Mouse (Mus musculus): ENCODE data around the gene Adssl1. TPM values are rescaled to one million over a fixed set of nuclear protein-coding genes. Genes with fewer than 3 reads are reported as not detected.

The Adssl1 gene
- polyA plus RNA-seq, 1 experiment from 2014 or later = 13.4 TPM

GRCm38 (mm10) chr12:112618981-112619685 is 712 bp upstream of the Adssl1 start:
- H3K27me3 ChIP-seq (ENCODE audit: insufficient read depth, low read length) = no peaks in the 10 kb centered on the region
- ATAC-seq (replicated peaks; ENCODE audit: low FRiP score, low read depth) (peak; percentile 34; the same call in 1 of the 2 replicates), DNase-seq (ENCODE audit: low spot score) (no peak)
- 21% methylated on average over 13 of the region's 13 CpGs for WGBS
- no peak for TF ChIP-seq CTCF (IDR thresholded peaks at IDR 0.05; ENCODE audit: low read depth)
- H3K36me3 ChIP-seq (ENCODE audit: insufficient read depth, low read length) = no peaks in the 10 kb centered on the region
- no peaks in the 10 kb centered on the region for H3K9me3 ChIP-seq (replicated peaks; ENCODE audit: low read length)
- H3K27ac ChIP-seq = peak overlapping the region; percentile 36; the same call in 1 of the 2 replicates
- peak overlapping the region; percentile 96 for H3K4me2 ChIP-seq (ENCODE audit: low read length)
- H3K4me3 ChIP-seq (replicated peaks; ENCODE audit: low read depth, low read length) = peak overlapping the region; percentile 45
- H3K4me1 ChIP-seq (replicated peaks; ENCODE audit: insufficient read depth, low read length) = peaks cover 25% of the 10 kb centered on the region
- peak overlapping the region; percentile 67; the same call in 1 of the 2 replicates for H3K9ac ChIP-seq (ENCODE audit: low read depth, low read length)

- Histone ChIP-seq H3K9me3 (replicated peaks; ENCODE audit: low read length) (no peaks in the 10 kb centered on the region), H3K27me3 (ENCODE audit: insufficient read depth, low read length) (no peaks in the 10 kb centered on the region), H3K4me2 (ENCODE audit: low read length) (peak overlapping the region; percentile 96), H3K27ac (peak overlapping the region; percentile 54; the same call in 1 of the 2 replicates), H3K9ac (ENCODE audit: low read depth, low read length) (peak overlapping the region; percentile 67), H3K36me3 (ENCODE audit: insufficient read depth, low read length) (no peaks in the 10 kb centered on the region), H3K4me1 (replicated peaks; ENCODE audit: insufficient read depth, low read length) (peaks cover 25% of the 10 kb centered on the region), H3K4me3 (replicated peaks; ENCODE audit: low read depth, low read length) (peak overlapping the region; percentile 45)
- DNase-seq (ENCODE audit: low spot score) (no peak), ATAC-seq (replicated peaks; ENCODE audit: low FRiP score, low read depth) (peak; percentile 1; the same call in 1 of the 2 replicates)
- TF ChIP-seq CTCF (IDR thresholded peaks at IDR 0.05; ENCODE audit: low read depth) = no peak
- 17% methylated on average over 16 of the region's 16 CpGs for WGBS
These were observed 663 bp downstream of the Adssl1 start for GRCm38 (mm10) chr12:112620354-112621061.

GRCm38 (mm10) chr12:112621900-112622299 is 2.1 kb downstream of the Adssl1 start:
- no peak for TF ChIP-seq CTCF (IDR thresholded peaks at IDR 0.05; ENCODE audit: low read depth)
- Histone ChIP-seq H3K27ac (no peak overlapping the region), H3K27me3 (ENCODE audit: insufficient read depth, low read length) (no peaks in the 10 kb centered on the region), H3K4me1 (replicated peaks; ENCODE audit: insufficient read depth, low read length) (peaks cover 25% of the 10 kb centered on the region), H3K9ac (ENCODE audit: low read depth, low read length) (no peak overlapping the region), H3K36me3 (ENCODE audit: insufficient read depth, low read length) (no peaks in the 10 kb centered on the region), H3K4me2 (ENCODE audit: low read length) (no peak overlapping the region), H3K4me3 (replicated peaks; ENCODE audit: low read depth, low read length) (no peak overlapping the region), H3K9me3 (replicated peaks; ENCODE audit: low read length) (no peaks in the 10 kb centered on the region)
- 78% methylated on average over 3 of the region's 3 CpGs for whole genome bisulfite sequencing
- no peak for ATAC-seq (replicated peaks; ENCODE audit: low FRiP score, low read depth)
- no peak for DNase-seq (ENCODE audit: low spot score)

DNA sequence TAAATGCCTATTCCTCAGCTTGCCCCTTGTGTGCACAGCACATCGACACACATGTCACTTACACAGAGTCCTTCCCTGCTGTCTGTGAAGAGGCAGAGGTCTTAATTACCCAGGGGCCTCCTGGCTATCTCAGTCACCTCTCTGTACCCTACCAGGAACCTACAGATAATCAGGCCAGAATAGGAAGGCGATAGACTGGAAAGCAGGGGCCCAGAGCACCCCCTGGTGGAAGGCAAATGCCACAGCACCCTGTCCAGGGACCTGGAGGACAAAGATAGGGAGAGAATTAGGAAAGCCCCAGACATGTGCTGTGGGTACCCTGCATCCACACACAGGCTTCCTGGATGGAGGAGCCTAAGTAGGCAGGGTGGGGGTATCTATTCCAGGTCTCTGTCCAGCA is 3.9 kb downstream of the Adssl1 start:
- DNase-seq (ENCODE audit: low spot score) (peak; percentile 78), ATAC-seq (replicated peaks; ENCODE audit: low FRiP score, low read depth) (no peak)
- Histone ChIP-seq H3K27ac (no peak overlapping the region), H3K27me3 (ENCODE audit: insufficient read depth, low read length) (no peaks in the 10 kb centered on the region), H3K4me3 (replicated peaks; ENCODE audit: low read depth, low read length) (no peak overlapping the region), H3K4me1 (replicated peaks; ENCODE audit: insufficient read depth, low read length) (peaks cover 21% of the 10 kb centered on the region; the same call in 1 of the 2 replicates), H3K4me2 (ENCODE audit: low read length) (no peak overlapping the region), H3K9me3 (replicated peaks; ENCODE audit: low read length) (no peaks in the 10 kb centered on the region), H3K36me3 (ENCODE audit: insufficient read depth, low read length) (no peaks in the 10 kb centered on the region), H3K9ac (ENCODE audit: low read depth, low read length) (no peak overlapping the region)
- WGBS = 23% methylated on average over 2 of the region's 2 CpGs
- peak; percentile 94 for TF ChIP-seq CTCF (IDR thresholded peaks at IDR 0.05; ENCODE audit: low read depth)

GRCm38 (mm10) chr12:112625700-112626099 is 5.9 kb downstream of the Adssl1 start:
- Histone ChIP-seq H3K27ac (no peak overlapping the region), H3K27me3 (ENCODE audit: insufficient read depth, low read length) (no peaks in the 10 kb centered on the region), H3K9me3 (replicated peaks; ENCODE audit: low read length) (no peaks in the 10 kb centered on the region), H3K36me3 (ENCODE audit: insufficient read depth, low read length) (no peaks in the 10 kb centered on the region), H3K4me2 (ENCODE audit: low read length) (no peak overlapping the region), H3K4me3 (replicated peaks; ENCODE audit: low read depth, low read length) (no peak overlapping the region), H3K4me1 (replicated peaks; ENCODE audit: insufficient read depth, low read length) (peaks cover 9% of the 10 kb centered on the region), H3K9ac (ENCODE audit: low read depth, low read length) (no peak overlapping the region)
- DNase-seq (ENCODE audit: low spot score) = no peak
- ATAC-seq (replicated peaks; ENCODE audit: low FRiP score, low read depth) = no peak
- 74% methylated on average over 4 of the region's 4 CpGs for WGBS
- TF ChIP-seq CTCF (IDR thresholded peaks at IDR 0.05; ENCODE audit: low read depth) = no peak

- TF ChIP-seq CTCF (IDR thresholded peaks at IDR 0.05; ENCODE audit: low read depth) = no peak
- 80% methylated on average over 6 of the region's 6 CpGs for WGBS
- Histone ChIP-seq H3K4me2 (ENCODE audit: low read length) (no peak overlapping the region), H3K27ac (no peak overlapping the region), H3K27me3 (ENCODE audit: insufficient read depth, low read length) (no peaks in the 10 kb centered on the region), H3K9me3 (replicated peaks; ENCODE audit: low read length) (no peaks in the 10 kb centered on the region), H3K36me3 (ENCODE audit: insufficient read depth, low read length) (no peaks in the 10 kb centered on the region), H3K4me1 (replicated peaks; ENCODE audit: insufficient read depth, low read length) (peaks cover 9% of the 10 kb centered on the region), H3K4me3 (replicated peaks; ENCODE audit: low read depth, low read length) (no peak overlapping the region), H3K9ac (ENCODE audit: low read depth, low read length) (no peak overlapping the region)
- no peak for ATAC-seq (replicated peaks; ENCODE audit: low FRiP score, low read depth)
- no peak for DNase-seq (ENCODE audit: low spot score)
These were observed 6.6 kb downstream of the Adssl1 start for GRCm38 (mm10) chr12:112626455-112626854.

Measured in kidney, postnatal 0 days (tissue).